Mouse (Mus musculus) bone marrow, adult 2 months (tissue): ENCODE measurements around the gene Pfn4.

Source experiments
- CTCF ChIP-seq: fragments of 200-500 bp; IDR thresholded peaks from 2 replicates; pipeline ENCODE4 v1.5.1; 2011; ENCODE audit warnings: low read length, control low read depth; ENCODE audit not compliant: control insufficient read depth, insufficient read depth
- POLR2A ChIP-seq: fragments of 200-500 bp; IDR thresholded peaks from 2 replicates; pipeline ENCODE4 v1.6.1; 2011; ENCODE audit warnings: low read depth, mild to moderate bottlenecking, control low read depth, low read length, borderline replicate concordance; ENCODE audit not compliant: control insufficient read depth

DNA sequence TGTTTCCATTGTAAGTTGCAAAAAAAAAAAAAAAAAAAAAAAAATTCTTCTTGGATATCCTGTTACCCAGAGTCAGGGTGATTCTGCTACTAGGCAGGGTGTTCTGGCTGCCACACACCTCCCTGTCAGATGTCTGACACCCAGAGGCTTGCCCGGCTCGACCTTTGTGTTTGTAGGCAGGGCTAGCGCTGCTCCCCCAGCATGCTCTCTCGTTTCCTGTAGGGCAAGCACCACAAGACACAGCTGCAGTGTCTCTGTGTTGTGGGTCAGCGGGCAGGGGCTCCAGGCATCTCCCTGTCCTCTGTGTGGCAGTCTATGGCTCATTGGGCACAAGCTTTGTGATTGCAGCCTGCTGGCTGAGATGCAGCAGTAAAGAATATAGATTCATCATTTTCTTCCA lies 14.8 kb downstream of the Pfn4 start:
- TF ChIP-seq CTCF (no peak), POLR2A (no peak)
